Mouse (Mus musculus): ENCODE measurements at regions not wholly inside any gene's neighbourhood (a gene's known extent, or its start where the extent isn't known, plus 50 kb on each side); places are given as distances from the start of the nearest gene placed in this dataset.

DNA sequence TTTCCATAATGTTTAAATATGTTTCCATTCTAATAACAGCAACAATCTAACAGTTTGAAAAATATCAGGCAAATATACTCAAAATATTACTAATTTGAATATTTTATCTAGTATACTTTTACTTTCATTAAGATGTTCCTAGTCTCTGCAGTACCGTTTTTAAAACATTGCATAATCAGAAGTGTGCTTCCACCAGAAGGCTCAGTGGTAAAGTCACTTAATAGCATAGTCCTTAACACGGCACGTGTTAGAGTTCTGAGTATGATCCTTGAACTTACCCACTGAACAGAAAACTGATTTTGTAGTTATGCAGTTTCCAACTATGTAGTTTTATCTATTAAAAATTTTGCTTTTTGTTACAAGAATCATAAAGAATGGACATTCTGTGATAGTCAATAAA, 234.5 kb upstream of the Dab2 start:
- no peaks in the 10 kb centered on the region for H3K36me3 ChIP-seq
- 90% methylated on average over 3 of the region's 3 CpGs for WGBS
- no peak overlapping the region for H3K4me2 ChIP-seq (replicated peaks)
- H3K27ac ChIP-seq = no peak overlapping the region
- H3K4me3 ChIP-seq (replicated peaks) = no peak overlapping the region
- no peaks in the 10 kb centered on the region for H3K9me3 ChIP-seq
- H3K4me1 ChIP-seq (replicated peaks) = no peaks in the 10 kb centered on the region
- no peak overlapping the region for H3K9ac ChIP-seq (replicated peaks)
- ATAC-seq = no peak
- no peaks in the 10 kb centered on the region for H3K27me3 ChIP-seq

DNA sequence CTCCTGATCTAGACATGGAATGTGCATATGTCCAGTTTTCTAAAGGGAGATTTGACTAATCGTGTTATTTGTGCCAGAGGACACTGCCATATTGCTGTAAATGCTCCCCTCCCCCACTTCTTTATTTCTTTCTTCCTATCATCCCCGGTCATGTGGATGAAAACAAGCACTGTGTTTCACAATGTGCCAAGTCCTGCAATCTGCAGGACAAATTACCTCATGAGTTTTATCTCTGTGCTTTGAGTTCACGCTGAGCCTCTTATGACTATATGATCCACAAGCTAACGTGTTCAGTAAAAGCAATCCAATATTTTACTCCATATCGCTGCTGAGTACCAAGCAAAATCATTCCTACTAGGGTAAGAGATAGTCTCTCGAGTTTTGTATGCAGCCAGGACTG, 232.2 kb upstream of the Dab2 start:
- no peak for ATAC-seq
- H3K27me3 ChIP-seq = no peaks in the 10 kb centered on the region
- WGBS = 86% methylated on average over 6 of the region's 6 CpGs
- H3K4me3 ChIP-seq (replicated peaks) = no peak overlapping the region
- H3K36me3 ChIP-seq = no peaks in the 10 kb centered on the region
- no peak overlapping the region for H3K4me2 ChIP-seq (replicated peaks)
- H3K9me3 ChIP-seq = no peaks in the 10 kb centered on the region
- H3K9ac ChIP-seq (replicated peaks) = no peak overlapping the region
- no peak overlapping the region for H3K27ac ChIP-seq
- no peaks in the 10 kb centered on the region for H3K4me1 ChIP-seq (replicated peaks)

DNA sequence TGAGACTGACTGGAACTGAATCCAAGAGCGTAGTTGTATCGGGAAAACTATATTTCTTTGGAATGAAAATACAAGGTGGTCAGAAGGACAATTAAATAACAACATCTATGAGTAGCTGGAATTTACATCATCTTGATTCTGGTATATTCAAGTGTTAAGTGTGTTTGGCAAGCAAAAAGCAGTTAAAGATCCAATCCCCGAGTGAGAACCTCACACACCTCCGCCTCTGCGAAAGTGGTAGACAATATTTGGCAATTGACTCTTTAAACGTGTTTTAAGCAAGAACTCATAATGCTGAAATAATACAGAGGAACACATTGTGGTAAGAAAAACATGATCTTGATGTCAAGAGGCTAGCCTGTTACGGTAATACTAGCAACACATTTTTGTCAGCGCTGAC, 231.2 kb upstream of the Dab2 start:
- Histone ChIP-seq H3K4me1 (replicated peaks) (no peaks in the 10 kb centered on the region), H3K27me3 (no peaks in the 10 kb centered on the region), H3K27ac (no peak overlapping the region), H3K9me3 (no peaks in the 10 kb centered on the region), H3K4me2 (replicated peaks) (no peak overlapping the region), H3K9ac (replicated peaks) (no peak overlapping the region), H3K36me3 (no peaks in the 10 kb centered on the region), H3K4me3 (replicated peaks) (no peak overlapping the region)
- WGBS = 95% methylated on average over 8 of the region's 8 CpGs
- no peak for ATAC-seq

DNA sequence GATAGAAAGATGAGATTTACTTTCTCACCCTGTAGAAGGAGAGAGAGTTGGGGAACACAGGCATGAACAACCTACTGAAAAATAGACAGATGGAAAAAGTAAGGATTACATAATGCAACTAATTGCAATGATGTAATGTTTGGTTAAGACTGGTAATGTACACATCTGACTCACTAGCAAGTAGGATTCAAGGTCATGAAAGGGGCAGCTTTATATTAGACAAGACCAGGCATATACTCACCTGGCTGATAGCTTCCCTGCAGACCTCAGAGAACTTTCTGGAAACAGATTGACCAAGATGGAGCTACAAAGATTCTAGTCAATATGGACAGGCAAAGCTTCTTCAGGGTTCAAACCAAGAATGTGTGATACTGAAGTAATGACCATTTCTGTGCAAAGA, 227.7 kb upstream of the Dab2 start:
- Histone ChIP-seq H3K27ac (no peak overlapping the region), H3K9ac (replicated peaks) (no peak overlapping the region), H3K27me3 (no peaks in the 10 kb centered on the region), H3K4me2 (replicated peaks) (no peak overlapping the region), H3K9me3 (no peaks in the 10 kb centered on the region), H3K4me1 (replicated peaks) (no peaks in the 10 kb centered on the region), H3K4me3 (replicated peaks) (no peak overlapping the region), H3K36me3 (no peaks in the 10 kb centered on the region)
- ATAC-seq = no peak

DNA sequence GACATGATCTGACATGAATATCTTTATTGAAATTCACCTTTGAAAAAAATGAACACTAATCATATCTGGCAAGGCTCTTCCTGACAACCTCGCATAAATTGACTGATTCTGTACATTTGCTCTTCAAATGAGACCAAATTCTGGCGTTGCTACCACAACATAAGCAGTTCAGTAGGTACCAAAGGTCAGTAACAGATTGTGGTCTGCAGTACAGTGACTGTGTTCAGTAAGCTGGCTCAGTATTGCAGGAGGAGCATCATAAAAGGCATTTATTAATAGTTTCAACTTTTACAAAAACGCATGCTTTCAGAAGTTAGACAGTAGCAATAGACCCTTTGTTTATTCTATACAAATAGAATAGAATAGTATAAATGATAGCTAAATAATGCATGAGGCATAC, 226.7 kb upstream of the Dab2 start:
- Histone ChIP-seq H3K27me3 (no peaks in the 10 kb centered on the region), H3K36me3 (no peaks in the 10 kb centered on the region), H3K9me3 (no peaks in the 10 kb centered on the region), H3K4me1 (replicated peaks) (no peaks in the 10 kb centered on the region), H3K4me2 (replicated peaks) (no peak overlapping the region), H3K27ac (no peak overlapping the region), H3K4me3 (replicated peaks) (no peak overlapping the region), H3K9ac (replicated peaks) (no peak overlapping the region)
- 87% methylated on average over 3 of the region's 3 CpGs for WGBS
- ATAC-seq = no peak

DNA sequence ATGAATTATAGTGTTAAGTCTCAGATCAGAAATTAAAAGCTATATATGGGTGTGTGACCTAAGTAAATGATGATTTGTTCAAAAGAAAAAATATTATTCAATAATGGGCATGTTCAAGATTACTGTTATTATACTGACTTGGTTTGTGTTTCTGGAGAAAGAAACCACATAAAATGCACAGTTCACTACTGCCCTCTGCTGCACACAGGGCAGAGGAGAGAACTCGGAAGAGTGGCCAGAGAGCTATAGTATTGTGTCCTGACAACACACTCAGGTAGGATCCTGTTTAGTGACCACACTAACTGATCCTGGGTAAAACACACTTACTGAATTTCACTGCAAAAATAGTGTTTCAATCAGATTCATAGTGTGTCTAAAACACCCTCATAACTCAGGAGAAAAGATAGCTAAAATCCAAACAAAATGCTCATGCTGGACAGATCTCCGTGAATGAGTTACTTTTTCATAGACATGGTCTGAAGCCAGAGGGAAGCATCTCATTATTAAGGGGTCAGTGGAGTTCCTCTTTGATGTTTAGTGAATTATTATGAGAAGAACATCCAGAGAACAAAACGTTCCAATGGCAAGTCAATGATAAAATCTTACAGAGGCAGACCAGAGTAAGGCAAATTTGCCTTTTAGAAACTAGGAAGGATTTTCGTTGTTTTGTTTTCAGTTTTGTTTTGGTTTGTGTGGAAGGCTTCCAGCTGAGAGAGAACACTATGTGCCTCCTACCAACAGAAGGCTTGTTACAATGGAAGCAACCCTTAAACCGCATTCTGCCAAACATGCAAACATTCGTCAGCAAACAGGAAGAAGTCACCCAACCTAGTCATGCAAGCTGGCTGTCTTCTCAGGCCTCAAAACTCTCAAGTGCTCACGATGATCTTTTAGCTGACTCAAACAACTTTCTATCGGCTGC, 218.6 kb upstream of the Dab2 start:
- H3K9me3 ChIP-seq = no peaks in the 10 kb centered on the region
- H3K27me3 ChIP-seq = no peaks in the 10 kb centered on the region
- H3K27ac ChIP-seq = no peak overlapping the region
- H3K4me3 ChIP-seq (replicated peaks) = no peak overlapping the region
- H3K4me2 ChIP-seq (replicated peaks) = no peak overlapping the region
- no peak for ATAC-seq
- H3K9ac ChIP-seq (replicated peaks) = no peak overlapping the region
- WGBS = 52% methylated on average over 8 of the region's 8 CpGs
- no peaks in the 10 kb centered on the region for H3K4me1 ChIP-seq (replicated peaks)
- H3K36me3 ChIP-seq = no peaks in the 10 kb centered on the region

DNA sequence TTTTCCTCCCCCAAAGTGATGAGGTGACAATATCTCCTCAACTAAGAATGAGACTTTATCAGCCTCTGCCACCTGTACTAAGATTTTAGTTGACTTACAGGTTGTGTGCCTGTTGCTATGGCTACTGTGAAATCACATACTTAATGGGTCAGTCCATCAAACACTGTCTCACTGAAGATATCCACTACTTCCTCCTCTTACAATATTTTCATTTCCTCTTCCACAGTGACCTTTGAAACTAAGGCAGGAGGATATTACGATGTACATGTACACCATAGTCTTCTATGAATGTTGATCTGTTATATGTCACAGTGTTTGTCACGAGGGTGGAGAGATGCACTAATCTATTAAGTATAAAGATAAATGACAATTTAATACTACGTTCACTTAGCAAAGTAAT, 212.4 kb upstream of the Dab2 start:
- WGBS = 84% methylated on average over 3 of the region's 3 CpGs
- Histone ChIP-seq H3K27me3 (no peaks in the 10 kb centered on the region), H3K9ac (replicated peaks) (no peak overlapping the region), H3K27ac (no peak overlapping the region), H3K9me3 (no peaks in the 10 kb centered on the region), H3K36me3 (no peaks in the 10 kb centered on the region), H3K4me1 (replicated peaks) (no peaks in the 10 kb centered on the region), H3K4me2 (replicated peaks) (no peak overlapping the region), H3K4me3 (replicated peaks) (no peak overlapping the region)
- no peak for ATAC-seq

DNA sequence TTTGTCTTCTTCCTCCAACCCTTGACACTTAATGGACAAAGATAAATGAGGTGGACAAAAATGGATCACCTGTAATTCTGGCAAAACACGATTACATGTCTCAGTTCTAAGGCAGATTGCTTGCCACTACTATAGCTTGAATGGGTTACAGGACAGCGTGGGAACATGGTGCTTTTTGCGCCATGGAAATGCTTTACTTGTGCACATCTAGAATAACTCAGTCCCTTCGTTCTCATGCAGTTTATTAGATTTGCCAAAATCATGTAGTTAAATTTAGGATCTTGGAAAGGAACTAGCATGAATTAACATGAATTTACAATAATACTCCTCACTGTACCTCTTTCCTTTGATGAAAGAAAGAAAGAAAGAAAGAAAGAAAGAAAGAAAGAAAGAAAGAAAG, 211.1 kb upstream of the Dab2 start:
- no peaks in the 10 kb centered on the region for H3K4me1 ChIP-seq (replicated peaks)
- H3K27me3 ChIP-seq = no peaks in the 10 kb centered on the region
- no peak overlapping the region for H3K9ac ChIP-seq (replicated peaks)
- WGBS = 87% methylated on average over 4 of the region's 4 CpGs
- no peaks in the 10 kb centered on the region for H3K36me3 ChIP-seq
- H3K4me2 ChIP-seq (replicated peaks) = no peak overlapping the region
- no peak for ATAC-seq
- no peak overlapping the region for H3K27ac ChIP-seq
- no peaks in the 10 kb centered on the region for H3K9me3 ChIP-seq
- no peak overlapping the region for H3K4me3 ChIP-seq (replicated peaks)

DNA sequence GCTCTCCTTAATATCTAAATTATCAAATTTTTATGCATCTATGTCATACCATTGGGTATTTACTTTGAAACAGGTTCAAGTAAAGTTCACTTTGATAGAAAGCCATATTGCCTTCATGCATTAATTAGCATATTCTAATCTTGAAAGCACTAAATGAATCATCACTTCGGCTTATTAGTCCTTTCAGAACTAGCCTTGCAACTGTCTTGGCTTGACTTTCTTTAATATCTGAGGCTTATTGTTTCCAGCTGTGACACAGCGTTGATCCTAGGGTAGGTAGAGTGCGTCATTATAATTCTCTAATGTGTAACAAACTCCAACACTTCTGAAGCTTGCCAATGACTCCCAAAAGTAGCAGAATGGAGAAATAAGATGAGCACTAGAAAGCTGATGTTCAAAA, 169.9 kb upstream of the Dab2 start:
- H3K9ac ChIP-seq (replicated peaks) = no peak overlapping the region
- ATAC-seq = no peak
- WGBS = 87% methylated on average over 3 of the region's 3 CpGs
- no peak overlapping the region for H3K27ac ChIP-seq
- no peak overlapping the region for H3K4me2 ChIP-seq (replicated peaks)
- no peak overlapping the region for H3K4me3 ChIP-seq (replicated peaks)
- H3K9me3 ChIP-seq = no peaks in the 10 kb centered on the region
- no peaks in the 10 kb centered on the region for H3K4me1 ChIP-seq (replicated peaks)
- H3K27me3 ChIP-seq = no peaks in the 10 kb centered on the region
- H3K36me3 ChIP-seq = no peaks in the 10 kb centered on the region

DNA sequence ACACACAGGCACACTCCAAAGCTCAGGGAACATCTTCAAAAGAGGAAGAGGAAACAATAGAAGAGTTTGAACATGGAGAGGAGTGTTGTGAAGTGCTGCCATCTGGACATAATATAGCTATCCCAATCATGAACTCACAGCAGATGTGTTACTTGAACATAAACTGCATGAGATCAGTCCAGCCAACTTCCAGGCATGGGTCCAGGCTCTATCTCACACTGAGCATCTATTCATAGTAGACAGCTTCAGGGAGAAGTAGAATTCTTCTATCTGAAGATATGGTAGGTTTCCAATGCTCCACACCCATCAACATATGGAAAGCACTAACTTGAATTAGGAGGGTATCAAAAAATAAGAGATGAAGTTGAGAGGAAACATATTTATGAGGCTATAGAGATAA, 167.4 kb upstream of the Dab2 start:
- no peaks in the 10 kb centered on the region for H3K9me3 ChIP-seq
- no peaks in the 10 kb centered on the region for H3K36me3 ChIP-seq
- no peak overlapping the region for H3K9ac ChIP-seq (replicated peaks)
- H3K4me1 ChIP-seq (replicated peaks) = no peaks in the 10 kb centered on the region
- no peak overlapping the region for H3K4me3 ChIP-seq (replicated peaks)
- no peak overlapping the region for H3K27ac ChIP-seq
- no peak for ATAC-seq
- no peak overlapping the region for H3K4me2 ChIP-seq (replicated peaks)
- H3K27me3 ChIP-seq = no peaks in the 10 kb centered on the region

DNA sequence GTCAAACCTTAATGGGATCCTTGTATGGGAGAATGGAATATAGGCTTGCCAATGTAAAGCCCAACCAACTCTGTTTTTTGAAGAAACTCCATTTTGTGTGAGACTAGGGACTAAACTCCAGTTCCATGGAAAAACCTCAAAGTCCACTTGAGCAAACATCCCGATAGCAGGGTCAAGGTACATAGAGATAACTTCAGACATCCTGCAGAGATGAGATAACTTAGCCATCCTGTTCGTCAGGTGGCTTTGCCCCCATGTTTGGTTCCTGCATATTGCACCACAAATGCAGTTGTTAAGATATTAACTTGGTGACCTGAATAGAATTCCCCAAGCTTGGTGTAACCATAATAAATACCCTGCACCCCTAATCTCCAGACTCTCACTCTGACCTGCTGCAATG, 154.5 kb upstream of the Dab2 start:
- no peaks in the 10 kb centered on the region for H3K4me1 ChIP-seq (replicated peaks)
- 98% methylated on average over 2 of the region's 2 CpGs for WGBS
- no peak for ATAC-seq
- H3K4me2 ChIP-seq (replicated peaks) = no peak overlapping the region
- H3K36me3 ChIP-seq = no peaks in the 10 kb centered on the region
- no peaks in the 10 kb centered on the region for H3K27me3 ChIP-seq
- no peak overlapping the region for H3K27ac ChIP-seq
- H3K9ac ChIP-seq (replicated peaks) = no peak overlapping the region
- no peaks in the 10 kb centered on the region for H3K9me3 ChIP-seq
- H3K4me3 ChIP-seq (replicated peaks) = no peak overlapping the region

DNA sequence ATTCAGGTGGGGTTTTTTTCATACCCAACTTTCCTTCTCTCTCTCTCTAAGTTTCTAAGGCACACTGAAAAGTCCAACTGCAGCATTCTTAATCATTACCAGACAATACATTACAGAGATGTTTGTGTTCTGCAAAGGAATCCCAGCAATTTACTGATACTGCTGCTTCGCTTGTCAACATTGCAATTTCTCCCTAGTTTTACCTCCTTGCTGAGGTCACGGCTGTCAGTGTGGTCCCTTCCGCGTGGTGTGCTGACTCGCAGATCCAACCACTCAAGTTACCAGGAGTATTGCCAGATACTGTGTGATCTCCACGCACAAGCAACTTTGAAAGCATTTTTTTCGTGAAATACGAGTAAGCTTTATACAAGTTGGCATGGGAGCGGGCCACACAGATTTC, 144.9 kb upstream of the Dab2 start:
- no peaks in the 10 kb centered on the region for H3K36me3 ChIP-seq

DNA sequence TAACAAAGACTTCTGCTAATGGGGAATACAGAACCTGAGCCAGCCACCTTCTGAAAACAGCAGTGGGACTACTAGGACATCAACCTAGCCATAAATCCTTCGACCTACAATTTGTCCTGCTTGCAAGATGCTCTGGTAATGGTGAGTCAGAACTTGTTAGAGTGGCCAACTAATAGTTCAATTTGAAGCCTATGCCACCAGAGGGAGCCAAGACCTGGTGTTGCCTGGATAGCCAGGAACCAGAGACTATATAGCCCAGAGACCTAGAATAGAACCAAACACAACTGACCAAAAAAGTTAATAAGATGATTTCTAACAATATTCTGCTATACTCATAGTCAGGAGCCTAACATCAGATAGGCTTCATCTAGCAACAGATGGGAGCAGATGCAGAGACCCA, 119.3 kb upstream of the Dab2 start:
- no peak overlapping the region for H3K9ac ChIP-seq (replicated peaks)
- H3K27ac ChIP-seq = no peak overlapping the region
- H3K4me3 ChIP-seq (replicated peaks) = no peak overlapping the region
- H3K4me1 ChIP-seq (replicated peaks) = no peaks in the 10 kb centered on the region
- ATAC-seq = no peak
- no peak overlapping the region for H3K4me2 ChIP-seq (replicated peaks)
- H3K27me3 ChIP-seq = no peaks in the 10 kb centered on the region
- 0 out of 2 replicates have a peak, but pooled peaks cover 3% of the 10 kb centered on the region for H3K9me3 ChIP-seq
- 79% methylated on average over 1 of the region's 1 CpGs for WGBS
- H3K36me3 ChIP-seq = no peaks in the 10 kb centered on the region

More for the DNA sequence above, 144.9 kb upstream of the Dab2 start:
- H3K27me3 ChIP-seq = no peaks in the 10 kb centered on the region
- ATAC-seq = no peak
- no peaks in the 10 kb centered on the region for H3K4me1 ChIP-seq (replicated peaks)
- H3K27ac ChIP-seq = no peak overlapping the region
- 83% methylated on average over 9 of the region's 9 CpGs for WGBS
- no peak overlapping the region for H3K4me3 ChIP-seq (replicated peaks)
- H3K4me2 ChIP-seq (replicated peaks) = no peak overlapping the region
- H3K9ac ChIP-seq (replicated peaks) = no peak overlapping the region
- no peaks in the 10 kb centered on the region for H3K9me3 ChIP-seq
